Mouse (Mus musculus) erythroid progenitor cell, adult 5-6 weeks (primary cell): Measurements from ENCODE around the gene Slc16a13. TPM values are rescaled to one million over a fixed set of nuclear protein-coding genes. Genes with fewer than 3 reads are reported as not detected.
A peak's percentile ranks its signal among the peaks of the same experiment; 100 is the strongest.
"Not testable (repeated sequence)": the region's sequence is repeated elsewhere in the genome, so short reads cannot be mapped to it uniquely, and the experiment has no call there.

Source experiments
- ATAC-seq: replicated peaks from 2 replicates; pipeline ENCODE4 v1.8.0; 2016; ENCODE audit warnings: moderate number of reproducible peaks, mild to moderate bottlenecking, moderate TSS enrichment, inconsistent platforms; ENCODE audit not compliant: poor library complexity, low FRiP score, severe bottlenecking
- total RNA-seq, 2 experiments: library from RNA; stranded (forward) in 1 of 2; stranded (reverse) in 1 of 2; fragments of 150-400 nt in 1 of 2; fragments of 186-747, 209-891 nt in 1 of 2; gene quantifications; 2 replicates each; pipeline versions ENCODE4 v1.2.3 to v1.2.4; 2015 to 2017; ENCODE audit warnings: low replicate concordance in 2 of 2

The Slc16a13 gene
- total RNA-seq, 2 experiments from 2014 or later, result 0.84 to 2.3 TPM

DNA sequence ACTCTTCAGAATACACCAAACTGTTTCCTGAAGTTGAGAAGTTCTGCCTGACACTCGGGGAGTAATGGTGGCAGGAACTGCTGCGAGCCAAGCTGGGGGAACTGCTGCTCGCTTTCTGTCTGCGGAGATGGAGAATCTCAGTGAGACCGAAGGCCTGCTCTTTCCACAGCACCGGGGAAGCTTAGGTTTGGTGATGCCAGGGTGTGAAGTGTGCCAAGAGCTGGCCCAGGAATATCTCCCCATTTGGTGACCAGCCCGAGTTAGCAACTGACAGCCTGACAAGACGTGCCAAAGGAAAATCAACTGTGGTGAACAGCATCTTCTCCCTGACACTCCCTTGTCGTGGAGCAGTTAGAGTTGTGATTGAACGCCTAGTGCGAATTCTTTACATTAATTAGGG, 42.6 kb downstream of the Slc16a13 start:
- ATAC-seq, result no peak

DNA sequence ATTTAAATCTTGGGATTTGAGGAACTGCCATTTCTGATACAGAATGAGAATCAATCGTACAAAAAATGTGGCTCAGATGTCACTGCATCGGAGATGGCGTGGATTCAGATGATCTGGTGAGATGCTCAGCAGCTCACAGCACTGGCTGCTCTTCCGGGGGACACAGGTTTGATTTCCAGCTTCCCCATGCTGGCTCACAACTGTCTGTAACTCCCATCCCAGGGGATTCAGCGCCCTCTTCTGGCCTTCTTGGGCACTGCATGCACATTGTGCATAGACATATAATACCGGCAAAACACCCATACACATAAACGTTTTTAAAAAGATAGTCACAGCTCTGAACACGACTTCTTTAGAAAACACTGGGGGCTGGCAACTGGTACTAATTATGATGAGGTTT, 43.2 kb downstream of the Slc16a13 start:
- no peak for ATAC-seq

- ATAC-seq, result no peak
These were observed 46.4 kb downstream of the Slc16a13 start for GRCm38 (mm10) chr11:70174491-70174890.

DNA sequence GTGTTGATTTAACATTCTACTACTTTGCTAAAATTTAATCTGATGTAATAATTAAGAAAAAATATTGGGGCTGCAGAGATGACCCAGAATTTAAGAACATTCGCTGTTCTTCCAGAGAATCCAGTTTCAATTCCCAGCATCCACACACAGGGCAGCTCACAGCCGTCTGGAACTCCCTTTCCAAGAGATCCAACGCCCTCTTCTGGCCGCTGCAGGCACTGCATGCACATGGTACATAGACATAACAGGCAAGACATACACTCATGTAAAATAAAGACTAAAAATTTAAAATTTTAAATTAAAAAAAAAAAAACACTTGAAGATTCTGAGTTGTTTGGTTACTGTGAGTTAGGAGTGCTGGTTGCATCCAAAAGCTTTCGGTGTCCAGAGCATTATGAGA, 48.6 kb downstream of the Slc16a13 start:
- ATAC-seq, result no peak

GRCm38 (mm10) chr11:70171847-70172246, 49.0 kb downstream of the Slc16a13 start:
- ATAC-seq, result 0 out of 2 replicates have a peak, but pooled peaks have one; percentile 57

DNA sequence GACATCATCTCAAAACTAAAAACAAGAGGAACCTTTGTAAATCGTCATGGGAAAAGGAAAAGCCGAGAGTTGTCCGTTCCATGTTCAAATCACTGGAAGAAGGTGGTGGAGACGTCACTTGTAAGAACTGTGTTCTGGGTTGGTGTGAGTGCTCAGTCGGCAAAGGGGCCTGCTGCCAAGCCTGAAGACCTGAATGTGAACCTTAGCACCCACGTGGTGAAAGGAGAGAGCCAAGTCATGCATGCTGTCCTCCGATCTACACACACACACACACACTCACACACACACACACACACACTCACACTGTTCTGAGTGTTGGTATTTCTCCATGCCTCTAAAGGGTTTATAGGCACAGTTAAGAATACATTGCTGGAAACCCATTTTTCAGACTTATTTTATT, 49.7 kb downstream of the Slc16a13 start:
- no peak for ATAC-seq

DNA sequence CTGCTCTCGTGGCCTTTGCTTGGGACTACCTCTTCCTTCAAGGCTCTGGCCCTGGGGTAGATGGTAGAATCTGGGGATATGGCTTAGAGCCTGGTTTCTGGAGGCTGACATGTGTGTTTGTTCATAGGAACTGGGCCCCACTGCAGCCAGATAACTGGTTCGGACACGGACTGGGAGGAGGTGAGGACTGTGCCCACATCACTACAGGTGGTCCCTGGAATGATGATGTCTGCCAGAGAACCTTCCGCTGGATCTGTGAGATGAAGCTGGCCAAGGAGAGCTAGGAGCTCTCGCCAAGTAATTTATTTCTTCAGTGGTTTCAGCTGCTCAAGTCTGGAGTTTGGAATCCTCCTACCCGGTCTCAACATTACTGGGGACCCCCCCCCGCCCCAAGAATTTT, 50.6 kb downstream of the Slc16a13 start:
- ATAC-seq, result no peak

GRCm38 (mm10) chr11:70169471-70169870, 51.4 kb downstream of the Slc16a13 start:
- not testable (repeated sequence) for ATAC-seq

DNA sequence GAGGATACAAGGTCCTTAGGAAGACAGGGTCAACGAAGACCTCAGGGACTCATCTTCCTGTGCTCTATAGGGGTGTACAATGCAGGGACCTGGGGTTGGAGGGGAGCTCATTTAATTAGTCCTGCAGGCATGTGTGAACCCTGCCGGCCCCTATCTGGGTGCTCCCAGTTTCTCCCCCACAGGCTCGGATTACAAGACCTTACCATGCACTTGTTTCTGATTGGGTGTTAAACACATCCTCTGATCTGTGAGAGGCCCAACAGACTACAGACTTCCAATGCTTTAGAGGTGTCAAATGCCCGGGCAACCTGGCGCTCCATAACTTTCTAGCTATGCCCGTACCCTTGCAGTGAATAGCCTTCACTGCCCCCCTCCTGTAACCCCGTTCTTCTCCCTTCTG, 52.7 kb downstream of the Slc16a13 start:
- ATAC-seq, result no peak

Other genes with a start within 250 kb of the Slc16a13 start
- gene Ctdnep1, start 239.9 kb downstream of the Slc16a13 start, total RNA-seq (2015; ENCODE audit: low replicate concordance), result 49.4 and 83.4 TPM in 2 replicates
- gene Ctdnep1, start 239.9 kb downstream of the Slc16a13 start, total RNA-seq (2017; ENCODE audit: low replicate concordance), result 17.1 and 20.9 TPM in 2 replicates
- gene Elp5, start 238.5 kb downstream of the Slc16a13 start, total RNA-seq (2015; ENCODE audit: low replicate concordance), result 45.0 and 50.7 TPM in 2 replicates
- gene Elp5, start 238.5 kb downstream of the Slc16a13 start, total RNA-seq (2017; ENCODE audit: low replicate concordance), result 25.3 and 45.8 TPM in 2 replicates
- gene Gabarap, start 229.9 kb downstream of the Slc16a13 start, total RNA-seq (2015; ENCODE audit: low replicate concordance), result 393 and 394 TPM in 2 replicates
- 161 and 239 TPM in 2 replicates for gene Gabarap, start 229.9 kb downstream of the Slc16a13 start, total RNA-seq (2017; ENCODE audit: low replicate concordance)
- 18.7 and 21.4 TPM in 2 replicates for gene Phf23, start 225.3 kb downstream of the Slc16a13 start, total RNA-seq (2015; ENCODE audit: low replicate concordance)
- gene Phf23, start 225.3 kb downstream of the Slc16a13 start, total RNA-seq (2017; ENCODE audit: low replicate concordance), result 22.2 and 25.4 TPM in 2 replicates
- gene Dvl2, start 220.5 kb downstream of the Slc16a13 start, total RNA-seq (2015; ENCODE audit: low replicate concordance), result 2.9 and 4.3 TPM in 2 replicates
- gene Dvl2, start 220.5 kb downstream of the Slc16a13 start, total RNA-seq (2017; ENCODE audit: low replicate concordance), result 0.30 and 2.4 TPM in 2 replicates
- 24.9 and 52.8 TPM in 2 replicates for gene Acadvl, start 205.7 kb downstream of the Slc16a13 start, total RNA-seq (2015; ENCODE audit: low replicate concordance)
- 20.7 and 23.4 TPM in 2 replicates for gene Acadvl, start 205.7 kb downstream of the Slc16a13 start, total RNA-seq (2017; ENCODE audit: low replicate concordance)
- gene Dlg4, start 204.1 kb downstream of the Slc16a13 start, total RNA-seq (2015; ENCODE audit: low replicate concordance), result not detected in 2 replicates
- 1.1 and 2.7 TPM in 2 replicates for gene Dlg4, start 204.1 kb downstream of the Slc16a13 start, total RNA-seq (2017; ENCODE audit: low replicate concordance)
- not detected in 2 replicates for gene Asgr1, start 167.0 kb downstream of the Slc16a13 start, total RNA-seq (2015; ENCODE audit: low replicate concordance)
- gene Asgr1, start 167.0 kb downstream of the Slc16a13 start, total RNA-seq (2017; ENCODE audit: low replicate concordance), result not detected in 2 replicates
- not detected in 2 replicates for gene Asgr2, start 128.4 kb downstream of the Slc16a13 start, total RNA-seq (2015; ENCODE audit: low replicate concordance)
- not detected in 2 replicates for gene Asgr2, start 128.4 kb downstream of the Slc16a13 start, total RNA-seq (2017; ENCODE audit: low replicate concordance)
- gene Mgl2, start 90.7 kb downstream of the Slc16a13 start, total RNA-seq (2015; ENCODE audit: low replicate concordance), result 4.2 and 5.0 TPM in 2 replicates
- gene Mgl2, start 90.7 kb downstream of the Slc16a13 start, total RNA-seq (2017; ENCODE audit: low replicate concordance), result 8.0 and 12.5 TPM in 2 replicates
- gene Clec10a, start 64.9 kb downstream of the Slc16a13 start, total RNA-seq (2015; ENCODE audit: low replicate concordance), result 1.3 and 11.2 TPM in 2 replicates
- 0.77 and 2.6 TPM in 2 replicates for gene Clec10a, start 64.9 kb downstream of the Slc16a13 start, total RNA-seq (2017; ENCODE audit: low replicate concordance)
- gene Slc16a11, start 8.3 kb downstream of the Slc16a13 start, total RNA-seq (2015; ENCODE audit: low replicate concordance), result not detected in 2 replicates
- not detected in 2 replicates for gene Slc16a11, start 8.3 kb downstream of the Slc16a13 start, total RNA-seq (2017; ENCODE audit: low replicate concordance)
- gene Bcl6b, start 8.7 kb upstream of the Slc16a13 start, total RNA-seq (2015; ENCODE audit: low replicate concordance), result 1.8 TPM in 1 of 2 replicates, not detected in the other
- 0.61 and 2.3 TPM in 2 replicates for gene Bcl6b, start 8.7 kb upstream of the Slc16a13 start, total RNA-seq (2017; ENCODE audit: low replicate concordance)
- gene 0610010K14Rik, start 16.9 kb upstream of the Slc16a13 start, total RNA-seq (2015; ENCODE audit: low replicate concordance), result 31.4 and 102 TPM in 2 replicates
- gene 0610010K14Rik, start 16.9 kb upstream of the Slc16a13 start, total RNA-seq (2017; ENCODE audit: low replicate concordance), result 14.5 and 24.2 TPM in 2 replicates
- not detected in 2 replicates for gene Gm21988, start 18.8 kb upstream of the Slc16a13 start, total RNA-seq (2015; ENCODE audit: low replicate concordance)
- gene Gm21988, start 18.8 kb upstream of the Slc16a13 start, total RNA-seq (2017; ENCODE audit: low replicate concordance), result 4.1 TPM in 1 of 2 replicates, not detected in the other
- 167 and 191 TPM in 2 replicates for gene Rnasek, start 18.8 kb upstream of the Slc16a13 start, total RNA-seq (2015; ENCODE audit: low replicate concordance)
- gene Rnasek, start 18.8 kb upstream of the Slc16a13 start, total RNA-seq (2017; ENCODE audit: low replicate concordance), result 21.3 and 24.1 TPM in 2 replicates
- gene Alox12, start 34.3 kb upstream of the Slc16a13 start, total RNA-seq (2015; ENCODE audit: low replicate concordance), result 1.7 TPM in 1 of 2 replicates, not detected in the other
- gene Alox12, start 34.3 kb upstream of the Slc16a13 start, total RNA-seq (2017; ENCODE audit: low replicate concordance), result 1.0 TPM in 1 of 2 replicates, not detected in the other
- 0.42 TPM in 1 of 2 replicates, not detected in the other for gene Alox12e, start 101.6 kb upstream of the Slc16a13 start, total RNA-seq (2015; ENCODE audit: low replicate concordance)
- not detected in 2 replicates for gene Alox12e, start 101.6 kb upstream of the Slc16a13 start, total RNA-seq (2017; ENCODE audit: low replicate concordance)
- gene Alox15, start 131.0 kb upstream of the Slc16a13 start, total RNA-seq (2015; ENCODE audit: low replicate concordance), result 5.4 and 17.6 TPM in 2 replicates
- 3.6 and 5.7 TPM in 2 replicates for gene Alox15, start 131.0 kb upstream of the Slc16a13 start, total RNA-seq (2017; ENCODE audit: low replicate concordance)
- 3.2 and 8.4 TPM in 2 replicates for gene Pelp1, start 189.0 kb upstream of the Slc16a13 start, total RNA-seq (2015; ENCODE audit: low replicate concordance)
- gene Pelp1, start 189.0 kb upstream of the Slc16a13 start, total RNA-seq (2017; ENCODE audit: low replicate concordance), result 3.1 and 3.8 TPM in 2 replicates
- 30.6 and 51.2 TPM in 2 replicates for gene Arrb2, start 211.6 kb upstream of the Slc16a13 start, total RNA-seq (2015; ENCODE audit: low replicate concordance)
- gene Arrb2, start 211.6 kb upstream of the Slc16a13 start, total RNA-seq (2017; ENCODE audit: low replicate concordance), result 27.9 and 33.4 TPM in 2 replicates
- 11.9 and 18.0 TPM in 2 replicates for gene Med11, start 230.9 kb upstream of the Slc16a13 start, total RNA-seq (2015; ENCODE audit: low replicate concordance)
- gene Med11, start 230.9 kb upstream of the Slc16a13 start, total RNA-seq (2017; ENCODE audit: low replicate concordance), result 6.4 and 31.5 TPM in 2 replicates
- not detected in 2 replicates for gene Zmynd15, start 238.4 kb upstream of the Slc16a13 start, total RNA-seq (2015; ENCODE audit: low replicate concordance)
- gene Zmynd15, start 238.4 kb upstream of the Slc16a13 start, total RNA-seq (2017; ENCODE audit: low replicate concordance), result not detected in 2 replicates
- not detected in 2 replicates for gene Cxcl16, start 238.9 kb upstream of the Slc16a13 start, total RNA-seq (2015; ENCODE audit: low replicate concordance)
- not detected in 2 replicates for gene Cxcl16, start 238.9 kb upstream of the Slc16a13 start, total RNA-seq (2017; ENCODE audit: low replicate concordance)